Mouse (Mus musculus) heart, embryonic 16.5 days (tissue): Measurements from ENCODE around the gene Pdcd6ip. TPM values are rescaled to one million over a fixed set of nuclear protein-coding genes. Genes with fewer than 3 reads are reported as not detected.
A peak's percentile ranks its signal among the peaks of the same experiment; 100 is the strongest.

Experiments
- ATAC-seq: fragments of 200-750 bp; cut with Nextera tagmentation; replicated peaks from 2 replicates; pipeline ENCODE4 v1.8.0; 2017; ENCODE audit warnings: moderate number of reproducible peaks; ENCODE audit not compliant: insufficient read depth, low FRiP score; ENCODE audit errors: extremely low read depth
- H3K27ac ChIP-seq: fragments of 300-500 bp; sonication (generic); 2 replicates; pipeline ENCODE4 v1.5.1; 2014; ENCODE audit warnings: mild to moderate bottlenecking, low read length, control low read depth, moderate library complexity
- H3K27me3 ChIP-seq: fragments of 300-500 bp; sonication (generic); 2 replicates; pipeline ENCODE4 v1.6.1; 2014; ENCODE audit warnings: low read length, mixed read lengths; ENCODE audit not compliant: control insufficient read depth, insufficient read depth
- H3K36me3 ChIP-seq: fragments of 300-500 bp; sonication (generic); 2 replicates; pipeline ENCODE4 v1.6.1; 2014; ENCODE audit not compliant: control insufficient read depth, insufficient read depth
- H3K4me1 ChIP-seq: fragments of 300-500 bp; sonication (generic); 2 replicates; pipeline ENCODE4 v1.6.1; 2014; ENCODE audit warnings: low read length, mixed read lengths; ENCODE audit not compliant: control insufficient read depth, insufficient read depth
- H3K4me2 ChIP-seq: fragments of 300-500 bp; sonication (generic); 2 replicates; pipeline ENCODE4 v1.6.1; 2014; ENCODE audit warnings: low read depth, mild to moderate bottlenecking, control low read depth, low read length
- H3K4me3 ChIP-seq: fragments of 300-500 bp; sonication (generic); 2 replicates; pipeline ENCODE4 v1.5.1; 2014; ENCODE audit warnings: mild to moderate bottlenecking, control low read depth, low read length
- H3K9ac ChIP-seq: fragments of 300-500 bp; sonication (generic); 2 replicates; pipeline ENCODE4 v1.6.1; 2014; ENCODE audit warnings: low read length, control low read depth
- H3K9me3 ChIP-seq: fragments of 300-500 bp; sonication (generic); replicated peaks from 2 replicates; pipeline ENCODE4 v1.6.1; 2016; ENCODE audit warnings: low read length; ENCODE audit not compliant: control insufficient read depth
- WGBS: fragments of 180-500 bp; shearing (Covaris S2); extraction: QIAGEN DNeasy Blood & Tissue Kit; methylation state at CpG from one replicate; pipeline ENCODE4 v1.1.7; 2014; 5-methylcytosine and 5-hydroxymethylcytosine counted together
- polyA plus RNA-seq: library from polyadenylated mRNA; unstranded; fragments of >200 nt; fragmentation: Nextera tagmentation; extraction: Ambion mirVana; gene quantifications from 2 replicates; pipeline ENCODE4 v1.2.1, GENCODE M21; 2015

The Pdcd6ip gene
- polyA plus RNA-seq, 1 experiment from 2014 or later = 70.3 TPM

GRCm38 (mm10) chr9:113644076-113644475, 64.0 kb downstream of the Pdcd6ip start:
- no peak for ATAC-seq
- Histone ChIP-seq H3K27ac (no peak overlapping the region), H3K36me3 (no peaks in the 10 kb centered on the region), H3K4me2 (no peak overlapping the region), H3K4me1 (no peaks in the 10 kb centered on the region), H3K4me3 (no peak overlapping the region), H3K27me3 (no peaks in the 10 kb centered on the region), H3K9me3 (no peaks in the 10 kb centered on the region), H3K9ac (no peak overlapping the region)
- WGBS = 85% methylated on average over 3 of the region's 3 CpGs

- Histone ChIP-seq H3K4me3 (no peak overlapping the region), H3K27ac (no peak overlapping the region), H3K27me3 (no peaks in the 10 kb centered on the region), H3K9me3 (no peaks in the 10 kb centered on the region), H3K4me1 (no peaks in the 10 kb centered on the region), H3K9ac (no peak overlapping the region), H3K36me3 (no peaks in the 10 kb centered on the region), H3K4me2 (no peak overlapping the region)
- no peak for ATAC-seq
- 88% methylated on average over 15 of the region's 15 CpGs for WGBS
Measured at GRCm38 (mm10) chr9:113643669-113644068, 64.4 kb downstream of the Pdcd6ip start.

GRCm38 (mm10) chr9:113634986-113635385, 73.1 kb downstream of the Pdcd6ip start:
- Histone ChIP-seq H3K4me2 (peak overlapping the region; percentile 40), H3K27ac (no peak overlapping the region), H3K9ac (no peak overlapping the region), H3K27me3 (no peaks in the 10 kb centered on the region), H3K4me1 (peaks cover 9% of the 10 kb centered on the region), H3K4me3 (no peak overlapping the region), H3K36me3 (no peaks in the 10 kb centered on the region), H3K9me3 (no peaks in the 10 kb centered on the region; the same call in 1 of the 2 replicates)
- WGBS = 28% methylated on average over 7 of the region's 7 CpGs
- ATAC-seq = no peak

GRCm38 (mm10) chr9:113633168-113633744, 74.8 kb downstream of the Pdcd6ip start:
- no peaks in the 10 kb centered on the region; the same call in 1 of the 2 replicates for H3K9me3 ChIP-seq
- H3K27ac ChIP-seq = no peak overlapping the region
- no peak for ATAC-seq
- WGBS = 52% methylated on average over 8 of the region's 8 CpGs
- no peak overlapping the region for H3K4me3 ChIP-seq
- no peaks in the 10 kb centered on the region for H3K36me3 ChIP-seq
- H3K9ac ChIP-seq = no peak overlapping the region
- H3K27me3 ChIP-seq = no peaks in the 10 kb centered on the region
- H3K4me2 ChIP-seq = no peak overlapping the region
- peaks cover 9% of the 10 kb centered on the region for H3K4me1 ChIP-seq

- WGBS = 71% methylated on average over 9 of the region's 9 CpGs
- peaks cover 9% of the 10 kb centered on the region for H3K4me1 ChIP-seq
- no peak for ATAC-seq
- H3K4me3 ChIP-seq = no peak overlapping the region
- no peak overlapping the region for H3K4me2 ChIP-seq
- H3K27me3 ChIP-seq = no peaks in the 10 kb centered on the region
- no peaks in the 10 kb centered on the region; the same call in 1 of the 2 replicates for H3K9me3 ChIP-seq
- H3K36me3 ChIP-seq = no peaks in the 10 kb centered on the region
- H3K27ac ChIP-seq = no peak overlapping the region
- H3K9ac ChIP-seq = no peak overlapping the region
Measured at GRCm38 (mm10) chr9:113632350-113633043, 75.6 kb downstream of the Pdcd6ip start.

- no peaks in the 10 kb centered on the region; the same call in 1 of the 2 replicates for H3K9me3 ChIP-seq
- no peak overlapping the region for H3K4me2 ChIP-seq
- peaks cover 5% of the 10 kb centered on the region for H3K4me1 ChIP-seq
- no peak for ATAC-seq
- H3K4me3 ChIP-seq = no peak overlapping the region
- H3K36me3 ChIP-seq = no peaks in the 10 kb centered on the region
- H3K27me3 ChIP-seq = no peaks in the 10 kb centered on the region
- WGBS = 6% methylated on average over 9 of the region's 9 CpGs
- no peak overlapping the region for H3K9ac ChIP-seq
- no peak overlapping the region for H3K27ac ChIP-seq
Measured at GRCm38 (mm10) chr9:113629632-113630031, 78.4 kb downstream of the Pdcd6ip start.

- Histone ChIP-seq H3K4me1 (0 out of 2 replicates have a peak, but pooled peaks cover 2% of the 10 kb centered on the region), H3K27me3 (no peaks in the 10 kb centered on the region), H3K4me3 (no peak overlapping the region), H3K36me3 (no peaks in the 10 kb centered on the region), H3K4me2 (no peak overlapping the region), H3K9me3 (no peaks in the 10 kb centered on the region; the same call in 1 of the 2 replicates), H3K9ac (no peak overlapping the region), H3K27ac (no peak overlapping the region)
- ATAC-seq = no peak
- WGBS = 83% methylated on average over 11 of the region's 11 CpGs
Measured at GRCm38 (mm10) chr9:113629191-113629590, 78.9 kb downstream of the Pdcd6ip start.

GRCm38 (mm10) chr9:113628780-113629179, 79.3 kb downstream of the Pdcd6ip start:
- no peak overlapping the region for H3K4me3 ChIP-seq
- H3K4me2 ChIP-seq = no peak overlapping the region
- H3K27ac ChIP-seq = no peak overlapping the region
- no peaks in the 10 kb centered on the region for H3K36me3 ChIP-seq
- no peak overlapping the region for H3K9ac ChIP-seq
- 0 out of 2 replicates have a peak, but pooled peaks cover 2% of the 10 kb centered on the region for H3K4me1 ChIP-seq
- H3K9me3 ChIP-seq = no peaks in the 10 kb centered on the region; the same call in 1 of the 2 replicates
- no peaks in the 10 kb centered on the region for H3K27me3 ChIP-seq
- no peak for ATAC-seq
- WGBS = 59% methylated on average over 1 of the region's 1 CpGs

- ATAC-seq = no peak
- Histone ChIP-seq H3K4me3 (no peak overlapping the region), H3K9me3 (no peaks in the 10 kb centered on the region; the same call in 1 of the 2 replicates), H3K4me1 (no peaks in the 10 kb centered on the region), H3K27me3 (no peaks in the 10 kb centered on the region), H3K9ac (no peak overlapping the region), H3K4me2 (no peak overlapping the region), H3K27ac (no peak overlapping the region), H3K36me3 (no peaks in the 10 kb centered on the region)
- 92% methylated on average over 10 of the region's 10 CpGs for WGBS
Measured at GRCm38 (mm10) chr9:113626730-113627129, 81.3 kb downstream of the Pdcd6ip start.
